Mouse (Mus musculus) intestine, postnatal 0 days (tissue): ENCODE measurements around the gene Sema4b. TPM values are rescaled to one million over a fixed set of nuclear protein-coding genes. Genes with fewer than 3 reads are reported as not detected.
A peak's percentile ranks its signal among the peaks of the same experiment; 100 is the strongest.

ENCODE experiments used
- ATAC-seq: fragments of 200-750 bp; cut with Nextera tagmentation; 2 replicates; pipeline ENCODE4 v1.8.0; 2017; ENCODE audit warnings: mild to moderate bottlenecking, moderate TSS enrichment, moderate library complexity
- H3K27ac ChIP-seq: fragments of 300-500 bp; sonication (generic); 2 replicates; pipeline ENCODE4 v1.5.1; 2014; ENCODE audit warnings: mild to moderate bottlenecking, low read depth, low read length, moderate library complexity
- H3K27me3 ChIP-seq: fragments of 300-500 bp; sonication (generic); replicated peaks from 2 replicates; pipeline ENCODE4 v1.6.1; 2014; ENCODE audit warnings: low read length, mixed read lengths; ENCODE audit not compliant: control insufficient read depth, insufficient read depth
- H3K36me3 ChIP-seq: fragments of 300-500 bp; sonication (generic); 2 replicates; pipeline ENCODE4 v1.6.1; 2014; ENCODE audit warnings: mild to moderate bottlenecking, moderate library complexity; ENCODE audit not compliant: control insufficient read depth, insufficient read depth
- H3K4me1 ChIP-seq: fragments of 300-500 bp; sonication (generic); replicated peaks from 2 replicates; pipeline ENCODE4 v1.6.1; 2014; ENCODE audit warnings: antibody characterized with exemption, low read length, mixed read lengths; ENCODE audit not compliant: control insufficient read depth, insufficient read depth
- H3K4me2 ChIP-seq: fragments of 300-500 bp; sonication (generic); replicated peaks from 2 replicates; pipeline ENCODE4 v1.6.1; 2014; ENCODE audit warnings: low read depth, mild to moderate bottlenecking, moderate library complexity
- H3K4me3 ChIP-seq: fragments of 300-500 bp; sonication (generic); 2 replicates; pipeline ENCODE4 v1.5.1; 2014; ENCODE audit warnings: low read depth, low read length
- H3K9ac ChIP-seq: fragments of 300-500 bp; sonication (generic); 2 replicates; pipeline ENCODE4 v1.6.1; 2014; ENCODE audit warnings: mild to moderate bottlenecking, low read depth, low read length
- H3K9me3 ChIP-seq: fragments of 300-500 bp; sonication (generic); 2 replicates; pipeline ENCODE4 v1.6.1; 2016; ENCODE audit warnings: mixed run types; ENCODE audit not compliant: control insufficient read depth
- CTCF ChIP-seq: sonication (generic); IDR thresholded peaks from 2 replicates; pipeline ENCODE4 v1.5.1; 2016; ENCODE audit warnings: low read depth, mild to moderate bottlenecking, control low read depth, antibody characterized with exemption, moderate library complexity
- WGBS: fragments of 180-500 bp; shearing (Covaris S2); extraction: QIAGEN DNeasy Blood & Tissue Kit; methylation state at CpG from one replicate; pipeline ENCODE4 v1.1.7; 2014; 5-methylcytosine and 5-hydroxymethylcytosine counted together
- polyA plus RNA-seq: library from polyadenylated mRNA; unstranded; fragments of >200 nt; fragmentation: Nextera tagmentation; extraction: Ambion mirVana; gene quantifications from 2 replicates; pipeline ENCODE4 v1.2.1, GENCODE M21; 2015

The Sema4b gene
- 23.1 and 25.1 TPM in 2 replicates for polyA plus RNA-seq

GRCm38 (mm10) chr7:80186531-80187296 is at the start of gene Sema4b:
Gene Sema4b, plus strand, starts transcription at chr7:80186841.
- ATAC-seq: peak; percentile 75
- peak within 1 kb of the TSS; percentile 90 for H3K27ac ChIP-seq
- no peaks in the 10 kb centered on the region for H3K9me3 ChIP-seq
- peak within 1 kb of the TSS; percentile 57 for H3K4me3 ChIP-seq
- H3K4me2 ChIP-seq: peak within 1 kb of the TSS; percentile 74
- H3K36me3 ChIP-seq: no peaks in the 10 kb centered on the region
- H3K9ac ChIP-seq: peak within 1 kb of the TSS; percentile 57
- no peaks in the 10 kb centered on the region for H3K27me3 ChIP-seq
- H3K4me1 ChIP-seq: peaks cover 23% of the 10 kb centered on the region
- TF ChIP-seq CTCF: peak; percentile 59
- WGBS: under 1% methylated on average over 45 of the region's 51 CpGs

GRCm38 (mm10) chr7:80138375-80138774 is 48.3 kb upstream of the Sema4b start:
- H3K36me3 ChIP-seq: no peaks in the 10 kb centered on the region
- ATAC-seq: no peak
- H3K4me2 ChIP-seq: no peak overlapping the region
- 74% methylated on average over 1 of the region's 1 CpGs for WGBS
- no peaks in the 10 kb centered on the region for H3K27me3 ChIP-seq
- TF ChIP-seq CTCF: no peak
- no peak overlapping the region for H3K9ac ChIP-seq
- H3K4me1 ChIP-seq: 0 out of 2 replicates have a peak, but pooled peaks cover 3% of the 10 kb centered on the region
- H3K9me3 ChIP-seq: 0 out of 2 replicates have a peak, but pooled peaks cover 7% of the 10 kb centered on the region
- H3K27ac ChIP-seq: no peak overlapping the region
- H3K4me3 ChIP-seq: no peak overlapping the region

- Histone ChIP-seq H3K4me3 (no peak overlapping the region), H3K27ac (no peak overlapping the region), H3K4me2 (no peak overlapping the region), H3K36me3 (no peaks in the 10 kb centered on the region), H3K4me1 (no peaks in the 10 kb centered on the region), H3K9me3 (0 out of 2 replicates have a peak, but pooled peaks cover 7% of the 10 kb centered on the region), H3K9ac (no peak overlapping the region), H3K27me3 (no peaks in the 10 kb centered on the region)
- ATAC-seq: peak; percentile 64
- 19% methylated on average over 9 of the region's 9 CpGs for WGBS
- peak; percentile 92 for TF ChIP-seq CTCF
Observed at GRCm38 (mm10) chr7:80140815-80141214, 45.8 kb upstream of the Sema4b start.

- H3K9me3 ChIP-seq: no peaks in the 10 kb centered on the region
- H3K36me3 ChIP-seq: no peaks in the 10 kb centered on the region
- no peaks in the 10 kb centered on the region for H3K27me3 ChIP-seq
- H3K4me3 ChIP-seq: no peak overlapping the region
- ATAC-seq: no peak
- H3K9ac ChIP-seq: no peak overlapping the region
- H3K4me2 ChIP-seq: no peak overlapping the region
- TF ChIP-seq CTCF: no peak
- H3K4me1 ChIP-seq: no peaks in the 10 kb centered on the region
- 45% methylated on average over 22 of the region's 22 CpGs for WGBS
- H3K27ac ChIP-seq: no peak overlapping the region
Observed at GRCm38 (mm10) chr7:80143331-80144273, 43.0 kb upstream of the Sema4b start.

- H3K4me2 ChIP-seq: no peak overlapping the region
- no peaks in the 10 kb centered on the region for H3K27me3 ChIP-seq
- no peak for ATAC-seq
- H3K4me3 ChIP-seq: no peak overlapping the region
- WGBS: 87% methylated on average over 7 of the region's 7 CpGs
- H3K9ac ChIP-seq: no peak overlapping the region
- H3K27ac ChIP-seq: no peak overlapping the region
- H3K36me3 ChIP-seq: no peaks in the 10 kb centered on the region
- no peaks in the 10 kb centered on the region for H3K4me1 ChIP-seq
- TF ChIP-seq CTCF: no peak
- H3K9me3 ChIP-seq: no peaks in the 10 kb centered on the region
Observed at GRCm38 (mm10) chr7:80144695-80145094, 41.9 kb upstream of the Sema4b start.

- WGBS: 42% methylated on average over 8 of the region's 8 CpGs
- Histone ChIP-seq H3K4me2 (no peak overlapping the region), H3K4me3 (no peak overlapping the region), H3K27ac (no peak overlapping the region), H3K9me3 (no peaks in the 10 kb centered on the region), H3K36me3 (no peaks in the 10 kb centered on the region), H3K4me1 (no peaks in the 10 kb centered on the region), H3K27me3 (no peaks in the 10 kb centered on the region), H3K9ac (no peak overlapping the region)
- TF ChIP-seq CTCF: no peak
- peak; percentile 80 for ATAC-seq
Observed at GRCm38 (mm10) chr7:80146077-80146476, 40.6 kb upstream of the Sema4b start.
